23 mouse cellular contexts compared by ENCODE assay signal in genomic region chr3:51050156-51050555, GRCm38 (mm10).
DNase-seq lines count a peak whose midpoint lies in the region; ATAC-seq and TF ChIP-seq lines count a peak whose summit lies in the region.
"Had no signal": no experiment of that assay in that cellular context is flagged by ENCODE, and none has a peak within 500 bp of the region (broad histone marks: within the 10 kb centered on the region; RNA-seq: fewer than 3 reads in every experiment).

No protein-coding gene starts in this region.

- TF ChIP-seq EP300 in heart, adult 2 months (IDR thresholded peaks at IDR 0.05; ENCODE audit: insufficient read depth, low read depth, low read length), result no peak

- H3K4me2 ChIP-seq in lung, embryonic 14.5 days, result no peak overlapping the region
- H3K4me2 ChIP-seq: forebrain, embryonic 15.5 days; heart, embryonic 11.5 days; hindbrain, embryonic 14.5 days; limb, embryonic 13.5 days had no signal

- WGBS in heart, adult 2 months, result 87% methylated on average over 1 of the region's 1 CpGs
- 100% methylated on average over 1 of the region's 1 CpGs for WGBS in lung, embryonic 14.5 days

- in situ Hi-C loops in ES-E14 (cut with MboI; ENCODE audit: low sequenced_read_pairs in 2 of 2, unreplicated experiment in 2 of 2), result no loop called here

- TF ChIP-seq POLR2A in heart, adult 2 months (IDR thresholded peaks at IDR 0.05; ENCODE audit: insufficient read depth, low read depth, low read length), result no peak

- H3K4me3 ChIP-seq in heart, adult 2 months, result no peak overlapping the region
- H3K4me3 ChIP-seq in lung, embryonic 14.5 days (ENCODE audit: low read depth, low read length), result no peak overlapping the region
- H3K4me3 ChIP-seq in ES-E14 (ENCODE audit: insufficient read depth in 1 of 2, low read depth in 1 of 2, low read length in 2 of 2, poor library complexity in 1 of 2, severe bottlenecking in 1 of 2), result no peak overlapping the region
- H3K4me3 ChIP-seq: forebrain, embryonic 15.5 days; limb, embryonic 13.5 days had no signal

- H3K27ac ChIP-seq in heart, adult 2 months, result no peak overlapping the region
- H3K27ac ChIP-seq in lung, embryonic 14.5 days (ENCODE audit: low read depth), result no peak overlapping the region
- H3K27ac ChIP-seq in ES-E14 (ENCODE audit: insufficient read depth, low read depth, low read length, poor library complexity, severe bottlenecking), result no peak overlapping the region
- H3K27ac ChIP-seq: forebrain, embryonic 15.5 days; hindbrain, embryonic 14.5 days; limb, embryonic 13.5 days had no signal

- intact Hi-C loops in heart, adult 2 months (cut with DNase I), result no loop called here
- intact Hi-C loops in heart, postnatal 10 days (cut with DNase I), result no loop called here

- no peak for ATAC-seq in lung, embryonic 14.5 days (ENCODE audit: insufficient read depth)
- ATAC-seq: activated CD4-positive, CD25-positive, alpha-beta regulatory T cell, adult 4 months; forebrain, embryonic 15.5 days had no signal

- no peaks in the 10 kb centered on the region for H3K4me1 ChIP-seq in heart, adult 2 months (ENCODE audit: control insufficient read depth, insufficient read depth, low read length)
- no peaks in the 10 kb centered on the region; the same call in 1 of the 2 replicates for H3K4me1 ChIP-seq in lung, embryonic 14.5 days (ENCODE audit: insufficient read depth)
- H3K4me1 ChIP-seq in ES-E14 (ENCODE audit: control insufficient read depth in 2 of 2, insufficient read depth in 2 of 2, low read length in 2 of 2, poor library complexity in 1 of 2), result no peaks in the 10 kb centered on the region
- H3K4me1 ChIP-seq: forebrain, embryonic 15.5 days had no signal

- no peaks in the 10 kb centered on the region for H3K36me3 ChIP-seq in heart, adult 2 months (ENCODE audit: control insufficient read depth, insufficient read depth, low read length)
- no peaks in the 10 kb centered on the region for H3K36me3 ChIP-seq in lung, embryonic 14.5 days (ENCODE audit: insufficient read depth)
- no peaks in the 10 kb centered on the region for H3K36me3 ChIP-seq in ES-E14 (ENCODE audit: control insufficient read depth, insufficient read depth, low read length, poor library complexity, severe bottlenecking)
- H3K36me3 ChIP-seq: forebrain, embryonic 15.5 days; limb, embryonic 13.5 days had no signal

- DNase-seq in heart, adult 2 months, result no peak
- no peak for DNase-seq in heart, postnatal 10 days
- DNase-seq in lung, embryonic 14.5 days, result no peak
- no peak for DNase-seq in lung, postnatal 36 days
- peak; percentile 25 for DNase-seq in ES-E14 (ENCODE audit: low read depth, low spot score)
- DNase-seq in induced T-regulatory cell, adult 2 months (ENCODE audit: low read depth), result peak; percentile 12
- DNase-seq in kidney, adult 18-20 months, result no peak
- no peak for DNase-seq in layer of hippocampus, postnatal 10 days (ENCODE audit: low spot score in 2 of 2)
- DNase-seq: adrenal gland, postnatal 25 days; cerebellum, adult 11-12 months; cerebellum, postnatal 25 days; embryo, embryonic 11 days; heart, postnatal 14 days; kidney, adult 2 months; kidney, postnatal 10 days; lung, postnatal 4 days; right cerebral cortex, adult 18-20 months; thymus, postnatal 36 days had no signal

- H3K27me3 ChIP-seq in heart, adult 2 months (ENCODE audit: control insufficient read depth, insufficient read depth, low read length), result no peaks in the 10 kb centered on the region
- H3K27me3 ChIP-seq in lung, embryonic 14.5 days (ENCODE audit: insufficient read depth, low read length), result no peaks in the 10 kb centered on the region
- H3K27me3 ChIP-seq: forebrain, embryonic 15.5 days; limb, embryonic 13.5 days had no signal

- no peak overlapping the region for H3K9ac ChIP-seq in heart, adult 2 months (ENCODE audit: low read depth, low read length)
- H3K9ac ChIP-seq in lung, embryonic 14.5 days, result no peak overlapping the region
- H3K9ac ChIP-seq in ES-E14 (ENCODE audit: insufficient read depth, low read depth, low read length, poor library complexity, severe bottlenecking), result no peak overlapping the region
- H3K9ac ChIP-seq: forebrain, embryonic 15.5 days; hindbrain, embryonic 14.5 days; limb, embryonic 13.5 days had no signal

- no peaks in the 10 kb centered on the region; the same call in 1 of the 2 replicates for H3K9me3 ChIP-seq in lung, embryonic 14.5 days (ENCODE audit: low read depth, low read length)
- no peaks in the 10 kb centered on the region for H3K9me3 ChIP-seq in ES-E14 (ENCODE audit: control insufficient read depth, insufficient read depth, low read depth, low read length)
- H3K9me3 ChIP-seq: forebrain, embryonic 15.5 days had no signal

- no peaks in the 10 kb centered on the region for H3K79me2 ChIP-seq in heart, adult 2 months (replicated peaks; ENCODE audit: control insufficient read depth, insufficient read depth, low read length)

- TF ChIP-seq CTCF in heart, adult 2 months (IDR thresholded peaks at IDR 0.05), result peak; percentile 26; the same call in 1 of the 2 replicates
- peak; percentile 18; the same call in 1 of the 2 replicates for TF ChIP-seq CTCF in lung, embryonic 14.5 days (IDR thresholded peaks at IDR 0.05; ENCODE audit: low read depth)

TF ChIP-seq in ES-E14, 5 proteins besides CTCF, POLR2A, EP300 and RAD21:
- TF ChIP-seq ZC3H11A (IDR thresholded peaks at IDR 0.05; ENCODE audit: borderline replicate concordance, low read depth, low read length) (peak; percentile 38; the same call in 1 of the 2 replicates), HCFC1 (IDR thresholded peaks at IDR 0.05; ENCODE audit: borderline replicate concordance, insufficient read depth, low read length) (no peak)

Comparison
In these comparisons a context has a peak if more than half of its experiments do, and no peak if none do; other contexts are left out.
1. DNase-seq: peak in ES-E14 (single experiment) and induced T-regulatory cell, adult 2 months (single experiment); none in heart, adult 2 months (0 of 2), heart, postnatal 10 days (0 of 2), lung, embryonic 14.5 days (single experiment), lung, postnatal 36 days (single experiment), kidney, adult 18-20 months (single experiment) and layer of hippocampus, postnatal 10 days (0 of 2).